Mouse (Mus musculus) intestine, embryonic 16.5 days (tissue): ENCODE data around the gene Sgtb. TPM values are rescaled to one million over a fixed set of nuclear protein-coding genes. Genes with fewer than 3 reads are reported as not detected.
A peak's percentile ranks its signal among the peaks of the same experiment; 100 is the strongest.

Source experiments
- ATAC-seq: fragments of 200-750 bp; cut with Nextera tagmentation; 2 replicates; pipeline ENCODE4 v1.8.0; 2017; ENCODE audit warnings: moderate TSS enrichment, moderate library complexity
- H3K27ac ChIP-seq: fragments of 300-500 bp; sonication (generic); 2 replicates; pipeline ENCODE4 v1.5.1; 2014; ENCODE audit warnings: mild to moderate bottlenecking, low read length
- H3K27me3 ChIP-seq: fragments of 300-500 bp; sonication (generic); replicated peaks from 2 replicates; pipeline ENCODE4 v1.6.1; 2014; ENCODE audit warnings: low read length, control low read depth, mixed read lengths; ENCODE audit not compliant: control insufficient read depth, insufficient read depth
- H3K36me3 ChIP-seq: fragments of 300-500 bp; sonication (generic); 2 replicates; pipeline ENCODE4 v1.6.1; 2014; ENCODE audit warnings: low read length, control low read depth; ENCODE audit not compliant: control insufficient read depth, insufficient read depth
- H3K4me1 ChIP-seq: fragments of 300-500 bp; sonication (generic); 2 replicates; pipeline ENCODE4 v1.6.1; 2014; ENCODE audit warnings: low read length, control low read depth, mixed read lengths; ENCODE audit not compliant: control insufficient read depth, insufficient read depth
- H3K4me2 ChIP-seq: fragments of 300-500 bp; sonication (generic); 2 replicates; pipeline ENCODE4 v1.6.1; 2014; ENCODE audit warnings: low read depth, low read length, control low read depth
- H3K4me3 ChIP-seq: fragments of 300-500 bp; sonication (generic); 2 replicates; pipeline ENCODE4 v1.5.1; 2014; ENCODE audit warnings: mild to moderate bottlenecking, low read length
- H3K9ac ChIP-seq: fragments of 300-500 bp; sonication (generic); 2 replicates; pipeline ENCODE4 v1.6.1; 2014; ENCODE audit warnings: low read depth, low read length
- H3K9me3 ChIP-seq: fragments of 300-500 bp; sonication (generic); 2 replicates; pipeline ENCODE4 v1.6.1; 2016; ENCODE audit warnings: low read length, control low read depth; ENCODE audit not compliant: control insufficient read depth
- WGBS: fragments of 180-500 bp; shearing (Covaris S2); extraction: QIAGEN DNeasy Blood & Tissue Kit; methylation state at CpG from one replicate; pipeline ENCODE4 v1.1.7; 2014; 5-methylcytosine and 5-hydroxymethylcytosine counted together
- polyA plus RNA-seq: library from polyadenylated mRNA; unstranded; fragments of >200 nt; fragmentation: Nextera tagmentation; extraction: Ambion mirVana; gene quantifications from 2 replicates; pipeline ENCODE4 v1.2.1, GENCODE M21; 2015

The Sgtb gene
- polyA plus RNA-seq, 1 experiment from 2014 or later, result 3.3 TPM

- Histone ChIP-seq H3K4me1 (no peaks in the 10 kb centered on the region), H3K36me3 (no peaks in the 10 kb centered on the region), H3K27me3 (no peaks in the 10 kb centered on the region), H3K4me2 (no peak overlapping the region), H3K27ac (no peak overlapping the region), H3K4me3 (no peak overlapping the region), H3K9me3 (peaks cover 8% of the 10 kb centered on the region), H3K9ac (no peak overlapping the region)
- WGBS, result 82% methylated on average over 4 of the region's 4 CpGs
- ATAC-seq, result no peak
These were observed 9.1 kb upstream of the Sgtb start for GRCm38 (mm10) chr13:104100416-104100815.

DNA sequence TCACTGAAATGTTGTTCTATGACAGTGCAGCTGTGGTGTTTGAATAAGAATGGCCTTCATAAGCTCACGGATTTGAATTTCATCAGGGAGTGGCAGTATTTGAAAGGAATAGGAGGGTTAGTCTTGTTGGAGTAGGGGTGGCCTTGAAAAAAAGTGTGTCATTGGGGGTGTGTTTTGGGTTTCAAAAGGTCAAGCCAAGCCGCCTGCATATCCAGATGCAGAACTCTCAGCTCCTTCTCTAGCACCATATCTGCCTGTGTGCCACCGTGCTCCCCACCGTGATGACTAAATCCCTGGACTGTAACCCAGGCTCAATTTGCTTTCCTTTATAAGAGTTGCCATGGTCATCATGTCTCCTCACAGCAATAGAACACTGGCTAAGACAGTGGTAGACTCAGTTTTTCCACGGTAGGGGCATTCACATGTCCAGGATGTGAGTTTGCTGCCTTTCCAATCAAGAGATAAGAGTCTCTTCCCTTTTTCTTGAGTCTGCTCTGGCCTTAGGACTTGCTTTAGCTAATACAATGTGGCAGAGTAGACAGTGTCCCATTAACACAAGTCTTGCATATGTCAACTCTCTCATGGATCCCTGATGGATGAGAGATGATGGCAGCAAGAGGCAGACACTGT lies 7.8 kb upstream of the Sgtb start:
- Histone ChIP-seq H3K4me1 (no peaks in the 10 kb centered on the region), H3K27me3 (no peaks in the 10 kb centered on the region), H3K4me3 (no peak overlapping the region), H3K9ac (no peak overlapping the region), H3K36me3 (no peaks in the 10 kb centered on the region), H3K27ac (no peak overlapping the region), H3K9me3 (peaks cover 8% of the 10 kb centered on the region), H3K4me2 (no peak overlapping the region)
- WGBS, result 92% methylated on average over 5 of the region's 5 CpGs
- ATAC-seq, result no peak

- Histone ChIP-seq H3K27ac (peak overlapping the region; percentile 87), H3K4me3 (peak overlapping the region; percentile 87), H3K9me3 (peaks cover 6% of the 10 kb centered on the region), H3K4me1 (peaks cover 5% of the 10 kb centered on the region), H3K9ac (peak overlapping the region; percentile 84), H3K4me2 (peak overlapping the region; percentile 98), H3K27me3 (no peaks in the 10 kb centered on the region), H3K36me3 (no peaks in the 10 kb centered on the region)
- peak; percentile 59; the same call in 1 of the 2 replicates for ATAC-seq
- WGBS, result under 1% methylated on average over 24 of the region's 24 CpGs
These were observed 772 bp upstream of the Sgtb start for GRCm38 (mm10) chr13:104108651-104109287.

GRCm38 (mm10) chr13:104109816-104110521 lies 428 bp downstream of the Sgtb start:
- peaks cover 5% of the 10 kb centered on the region for H3K4me1 ChIP-seq
- H3K27me3 ChIP-seq, result no peaks in the 10 kb centered on the region
- 1% methylated on average over 36 of the region's 38 CpGs for WGBS
- H3K9me3 ChIP-seq, result no peaks in the 10 kb centered on the region
- H3K4me3 ChIP-seq, result peak overlapping the region; percentile 87
- H3K4me2 ChIP-seq, result peak overlapping the region; percentile 94
- peak; percentile 57 for ATAC-seq
- no peaks in the 10 kb centered on the region for H3K36me3 ChIP-seq
- H3K27ac ChIP-seq, result peak overlapping the region; percentile 35
- H3K9ac ChIP-seq, result peak overlapping the region; percentile 75

GRCm38 (mm10) chr13:104110526-104110925 lies 985 bp downstream of the Sgtb start:
- H3K27ac ChIP-seq, result no peak overlapping the region
- peak overlapping the region; percentile 75; the same call in 1 of the 2 replicates for H3K9ac ChIP-seq
- H3K27me3 ChIP-seq, result no peaks in the 10 kb centered on the region
- no peak for ATAC-seq
- H3K4me3 ChIP-seq, result peak overlapping the region; percentile 87
- no peaks in the 10 kb centered on the region for H3K36me3 ChIP-seq
- H3K4me2 ChIP-seq, result peak overlapping the region; percentile 94
- H3K4me1 ChIP-seq, result peaks cover 5% of the 10 kb centered on the region
- 47% methylated on average over 7 of the region's 7 CpGs for WGBS
- H3K9me3 ChIP-seq, result no peaks in the 10 kb centered on the region

DNA sequence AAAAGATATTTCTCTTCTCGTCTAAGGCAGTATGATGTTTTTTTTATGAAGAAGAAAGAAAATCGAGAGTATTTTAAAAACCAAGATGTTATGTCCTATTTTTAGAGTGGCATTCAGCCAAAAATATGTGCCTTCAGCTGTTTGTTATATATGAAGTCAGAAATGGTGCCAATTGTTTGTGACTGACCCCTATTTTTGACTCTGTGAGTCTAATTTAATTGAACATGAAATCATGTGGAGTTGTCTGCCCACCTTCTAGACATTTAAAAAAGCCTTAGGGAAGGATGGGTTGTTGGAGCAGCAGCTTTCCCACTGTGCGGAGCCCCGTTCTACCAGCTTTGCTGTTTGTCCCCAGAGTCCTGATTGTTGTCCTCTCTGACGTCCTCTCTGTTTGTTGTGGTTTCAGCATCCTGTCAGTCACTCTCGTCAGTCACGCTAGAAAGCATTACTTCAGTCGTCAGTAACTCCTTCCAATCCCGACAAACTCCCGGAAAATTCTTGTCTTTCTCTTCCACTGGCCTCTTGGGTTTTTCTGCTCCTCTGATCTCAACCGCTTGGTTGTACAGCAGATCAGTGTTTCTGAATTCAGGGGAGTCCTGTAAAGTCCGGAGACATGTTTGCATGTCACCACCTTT lies 2.8 kb downstream of the Sgtb start:
- no peak for ATAC-seq
- WGBS, result 68% methylated on average over 12 of the region's 12 CpGs
- Histone ChIP-seq H3K4me2 (no peak overlapping the region), H3K4me1 (peaks cover 5% of the 10 kb centered on the region), H3K27me3 (no peaks in the 10 kb centered on the region), H3K36me3 (no peaks in the 10 kb centered on the region), H3K27ac (no peak overlapping the region), H3K9me3 (no peaks in the 10 kb centered on the region), H3K4me3 (no peak overlapping the region), H3K9ac (no peak overlapping the region)

GRCm38 (mm10) chr13:104113782-104114181 lies 4.2 kb downstream of the Sgtb start:
- 92% methylated on average over 4 of the region's 4 CpGs for WGBS
- no peak for ATAC-seq
- no peak overlapping the region for H3K4me2 ChIP-seq

GRCm38 (mm10) chr13:104114827-104115226 lies 5.3 kb downstream of the Sgtb start:
- H3K36me3 ChIP-seq, result no peaks in the 10 kb centered on the region
- 94% methylated on average over 2 of the region's 2 CpGs for WGBS
- ATAC-seq, result no peak
- H3K9me3 ChIP-seq, result no peaks in the 10 kb centered on the region
- no peak overlapping the region for H3K4me2 ChIP-seq
- H3K27me3 ChIP-seq, result no peaks in the 10 kb centered on the region
- no peak overlapping the region for H3K4me3 ChIP-seq
- H3K4me1 ChIP-seq, result no peaks in the 10 kb centered on the region
- H3K9ac ChIP-seq, result no peak overlapping the region
- no peak overlapping the region for H3K27ac ChIP-seq

More at GRCm38 (mm10) chr13:104113782-104114181, 4.2 kb downstream of the Sgtb start:
- H3K4me3 ChIP-seq, result no peak overlapping the region
- H3K27ac ChIP-seq, result no peak overlapping the region
- no peaks in the 10 kb centered on the region for H3K36me3 ChIP-seq
- no peaks in the 10 kb centered on the region for H3K4me1 ChIP-seq
- H3K9ac ChIP-seq, result no peak overlapping the region
- H3K9me3 ChIP-seq, result no peaks in the 10 kb centered on the region
- no peaks in the 10 kb centered on the region for H3K27me3 ChIP-seq
